Mouse (Mus musculus): ENCODE measurements around the gene Azin2. TPM values are rescaled to one million over a fixed set of nuclear protein-coding genes. Genes with fewer than 3 reads are reported as not detected.

The Azin2 gene
- polyA plus RNA-seq (2015; fragmentation: Nextera tagmentation; extraction: Ambion mirVana): 6.8 and 10.4 TPM in 2 replicates

- peaks cover 41% of the 10 kb centered on the region for H3K4me1 ChIP-seq (replicated peaks)
- ATAC-seq (replicated peaks; ENCODE audit: insufficient number of reproducible peaks, insufficient read depth, low FRiP score, low read depth): peak; percentile 94
- H3K36me3 ChIP-seq: no peaks in the 10 kb centered on the region
- H3K9me3 ChIP-seq (replicated peaks): no peaks in the 10 kb centered on the region
- H3K9ac ChIP-seq: peak within 1 kb of the TSS; percentile 72
- under 1% methylated on average over 58 of the region's 72 CpGs for WGBS
- peak within 1 kb of the TSS; percentile 87 for H3K4me2 ChIP-seq
- H3K27ac ChIP-seq: peak within 1 kb of the TSS; percentile 25; the same call in 1 of the 2 replicates
- H3K27me3 ChIP-seq: peaks cover 26% of the 10 kb centered on the region
- H3K4me3 ChIP-seq: peak within 1 kb of the TSS; percentile 66
These were observed at the start of gene Azin2 for GRCm38 (mm10) chr4:128962029-128962925. Gene Azin2 (minus strand): TSS chr4:128962442.

DNA sequence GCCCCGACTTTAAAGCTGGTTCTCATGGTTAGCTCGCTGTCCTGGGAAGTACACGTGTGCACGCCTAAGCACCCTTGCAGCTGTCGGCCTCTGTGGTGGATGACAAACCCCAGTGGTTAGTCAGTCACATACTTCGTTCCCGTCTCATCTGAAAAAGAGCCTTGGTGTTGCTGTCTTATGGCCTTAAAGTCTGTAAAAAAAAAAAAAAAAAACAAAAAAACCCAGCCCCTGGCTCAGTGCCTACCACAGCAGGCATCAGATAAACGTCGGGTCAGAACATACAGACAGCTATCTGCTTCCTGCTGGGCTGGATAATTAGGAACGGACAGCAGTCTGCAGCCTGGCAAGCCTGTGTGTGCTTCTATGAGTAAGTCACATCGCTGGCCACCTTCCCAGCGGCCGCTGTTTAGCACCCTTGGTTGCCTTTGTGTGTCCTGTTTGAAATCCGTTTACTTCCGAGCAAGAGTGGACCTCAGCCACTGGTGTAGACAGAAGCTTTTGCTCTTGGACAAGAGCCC lies 49.4 kb upstream of the Azin2 start:
- H3K36me3 ChIP-seq: peaks cover 35% of the 10 kb centered on the region
- H3K4me3 ChIP-seq: no peak overlapping the region
- H3K4me2 ChIP-seq: no peak overlapping the region
- no peak; the same call in 1 of the 2 replicates for ATAC-seq (replicated peaks; ENCODE audit: insufficient number of reproducible peaks, insufficient read depth, low FRiP score, low read depth)
- H3K4me1 ChIP-seq (replicated peaks): peaks cover 31% of the 10 kb centered on the region
- H3K27me3 ChIP-seq: no peaks in the 10 kb centered on the region
- H3K9ac ChIP-seq: no peak overlapping the region
- H3K9me3 ChIP-seq (replicated peaks): no peaks in the 10 kb centered on the region
- WGBS: 30% methylated on average over 15 of the region's 15 CpGs
- peak overlapping the region; percentile 61 for H3K27ac ChIP-seq

- Histone ChIP-seq H3K4me3 (no peak overlapping the region), H3K4me2 (no peak overlapping the region), H3K27me3 (no peaks in the 10 kb centered on the region), H3K9me3 (replicated peaks) (no peaks in the 10 kb centered on the region), H3K36me3 (peaks cover 45% of the 10 kb centered on the region), H3K4me1 (replicated peaks) (peaks cover 21% of the 10 kb centered on the region), H3K9ac (no peak overlapping the region), H3K27ac (0 out of 2 replicates have a peak overlapping the region, but pooled peaks have one; percentile 7)
- 60% methylated on average over 5 of the region's 5 CpGs for whole genome bisulfite sequencing
- ATAC-seq (replicated peaks; ENCODE audit: insufficient number of reproducible peaks, insufficient read depth, low FRiP score, low read depth): no peak
These were observed 47.3 kb upstream of the Azin2 start for GRCm38 (mm10) chr4:129009521-129009920.

DNA sequence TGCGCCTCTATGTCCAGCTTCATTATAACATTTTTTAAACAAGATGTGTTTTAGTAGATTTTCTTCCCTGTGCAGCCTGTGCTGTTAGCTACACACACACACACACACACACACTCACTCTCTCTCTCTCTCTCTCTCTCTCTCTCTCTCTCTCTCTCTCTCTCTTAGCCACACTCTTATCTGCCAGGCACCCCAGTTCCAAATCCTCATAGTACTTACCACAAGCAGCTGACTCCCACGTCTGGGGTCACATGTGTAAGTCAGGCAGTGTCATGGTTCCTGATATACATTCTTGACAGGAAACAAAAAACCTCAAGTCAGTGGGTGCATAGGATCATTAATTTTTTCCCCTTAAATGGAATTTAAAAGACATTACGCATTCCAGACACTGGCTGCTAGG lies 46.4 kb upstream of the Azin2 start:
- Histone ChIP-seq H3K4me1 (replicated peaks) (peaks cover 21% of the 10 kb centered on the region), H3K9me3 (replicated peaks) (no peaks in the 10 kb centered on the region), H3K36me3 (peaks cover 50% of the 10 kb centered on the region), H3K27ac (no peak overlapping the region), H3K9ac (no peak overlapping the region), H3K4me3 (no peak overlapping the region), H3K27me3 (no peaks in the 10 kb centered on the region), H3K4me2 (no peak overlapping the region)
- 64% methylated on average over 3 of the region's 3 CpGs for WGBS
- no peak for ATAC-seq (replicated peaks; ENCODE audit: insufficient number of reproducible peaks, insufficient read depth, low FRiP score, low read depth)

- H3K4me1 ChIP-seq (replicated peaks): peaks cover 21% of the 10 kb centered on the region
- H3K9ac ChIP-seq: no peak overlapping the region
- WGBS: 82% methylated on average over 12 of the region's 12 CpGs
- H3K27ac ChIP-seq: no peak overlapping the region
- H3K27me3 ChIP-seq: no peaks in the 10 kb centered on the region
- no peak overlapping the region for H3K4me3 ChIP-seq
- no peak overlapping the region for H3K4me2 ChIP-seq
- H3K36me3 ChIP-seq: peaks cover 55% of the 10 kb centered on the region
- ATAC-seq (replicated peaks; ENCODE audit: insufficient number of reproducible peaks, insufficient read depth, low FRiP score, low read depth): no peak
- H3K9me3 ChIP-seq (replicated peaks): no peaks in the 10 kb centered on the region
These were observed 45.8 kb upstream of the Azin2 start for GRCm38 (mm10) chr4:129008006-129008519.

GRCm38 (mm10) chr4:129003720-129004119 lies 41.5 kb upstream of the Azin2 start:
- Histone ChIP-seq H3K27me3 (no peaks in the 10 kb centered on the region), H3K4me3 (no peak overlapping the region), H3K4me1 (replicated peaks) (peaks cover 8% of the 10 kb centered on the region), H3K27ac (no peak overlapping the region), H3K36me3 (peaks cover 77% of the 10 kb centered on the region), H3K4me2 (no peak overlapping the region), H3K9me3 (replicated peaks) (no peaks in the 10 kb centered on the region), H3K9ac (no peak overlapping the region)
- WGBS: 88% methylated on average over 8 of the region's 8 CpGs
- ATAC-seq (replicated peaks; ENCODE audit: insufficient number of reproducible peaks, insufficient read depth, low FRiP score, low read depth): no peak

GRCm38 (mm10) chr4:129000786-129001185 lies 38.5 kb upstream of the Azin2 start:
- H3K9ac ChIP-seq: no peak overlapping the region
- WGBS: 72% methylated on average over 3 of the region's 3 CpGs
- H3K9me3 ChIP-seq (replicated peaks): no peaks in the 10 kb centered on the region
- no peak for ATAC-seq (replicated peaks; ENCODE audit: insufficient number of reproducible peaks, insufficient read depth, low FRiP score, low read depth)
- H3K36me3 ChIP-seq: peaks cover 53% of the 10 kb centered on the region
- no peak overlapping the region for H3K4me2 ChIP-seq
- H3K4me1 ChIP-seq (replicated peaks): peaks cover 37% of the 10 kb centered on the region
- H3K27ac ChIP-seq: no peak overlapping the region
- no peaks in the 10 kb centered on the region for H3K27me3 ChIP-seq
- no peak overlapping the region for H3K4me3 ChIP-seq

- H3K9me3 ChIP-seq (replicated peaks): no peaks in the 10 kb centered on the region
- WGBS: 84% methylated on average over 8 of the region's 8 CpGs
- H3K9ac ChIP-seq: no peak overlapping the region
- H3K36me3 ChIP-seq: peaks cover 39% of the 10 kb centered on the region
- no peak for ATAC-seq (replicated peaks; ENCODE audit: insufficient number of reproducible peaks, insufficient read depth, low FRiP score, low read depth)
- H3K4me2 ChIP-seq: no peak overlapping the region
- no peak overlapping the region for H3K4me3 ChIP-seq
- no peaks in the 10 kb centered on the region for H3K27me3 ChIP-seq
- no peak overlapping the region for H3K27ac ChIP-seq
- peaks cover 56% of the 10 kb centered on the region for H3K4me1 ChIP-seq (replicated peaks)
These were observed 36.2 kb upstream of the Azin2 start for GRCm38 (mm10) chr4:128998401-128998800.

DNA sequence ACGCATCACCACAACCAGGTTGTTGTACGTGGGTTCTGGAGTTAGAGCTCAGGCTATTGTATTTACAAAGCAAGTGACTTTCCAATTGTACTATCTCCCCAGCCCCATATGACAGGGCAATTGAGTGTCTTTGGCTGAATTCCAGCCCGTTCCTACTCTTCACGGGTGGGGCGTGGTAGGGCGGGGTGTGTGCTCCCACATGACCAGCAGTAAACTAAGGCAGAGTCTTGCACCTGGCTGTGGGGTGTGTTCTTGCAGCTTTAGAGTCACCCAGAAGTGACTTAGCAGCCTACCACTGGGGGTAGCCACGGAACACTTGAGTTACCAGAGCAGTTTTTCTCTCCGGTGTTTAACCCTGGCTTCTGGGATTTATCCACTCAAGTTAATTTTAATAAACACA lies 35.0 kb upstream of the Azin2 start:
- ATAC-seq (replicated peaks; ENCODE audit: insufficient number of reproducible peaks, insufficient read depth, low FRiP score, low read depth): no peak
- H3K4me2 ChIP-seq: no peak overlapping the region
- H3K36me3 ChIP-seq: peaks cover 30% of the 10 kb centered on the region
- no peaks in the 10 kb centered on the region for H3K9me3 ChIP-seq (replicated peaks)
- H3K4me1 ChIP-seq (replicated peaks): peaks cover 60% of the 10 kb centered on the region
- no peak overlapping the region for H3K4me3 ChIP-seq
- H3K27me3 ChIP-seq: no peaks in the 10 kb centered on the region
- WGBS: 60% methylated on average over 8 of the region's 8 CpGs
- no peak overlapping the region for H3K9ac ChIP-seq
- no peak overlapping the region for H3K27ac ChIP-seq

- Histone ChIP-seq H3K9ac (peak overlapping the region; percentile 1; the same call in 1 of the 2 replicates), H3K36me3 (peaks cover 14% of the 10 kb centered on the region), H3K4me1 (replicated peaks) (peaks cover 54% of the 10 kb centered on the region), H3K27ac (no peak overlapping the region), H3K4me2 (0 out of 2 replicates have a peak overlapping the region, but pooled peaks have one; percentile 85), H3K4me3 (peak overlapping the region; percentile 88; the same call in 1 of the 2 replicates), H3K27me3 (no peaks in the 10 kb centered on the region), H3K9me3 (replicated peaks) (no peaks in the 10 kb centered on the region)
- ATAC-seq (replicated peaks; ENCODE audit: insufficient number of reproducible peaks, insufficient read depth, low FRiP score, low read depth): no peak
- WGBS: 63% methylated on average over 7 of the region's 7 CpGs
These were observed 33.0 kb upstream of the Azin2 start for GRCm38 (mm10) chr4:128995238-128995637.

GRCm38 (mm10) chr4:128993675-128994074 lies 31.4 kb upstream of the Azin2 start:
- H3K36me3 ChIP-seq: no peaks in the 10 kb centered on the region
- peaks cover 52% of the 10 kb centered on the region for H3K4me1 ChIP-seq (replicated peaks)
- H3K9me3 ChIP-seq (replicated peaks): no peaks in the 10 kb centered on the region
- no peak for ATAC-seq (replicated peaks; ENCODE audit: insufficient number of reproducible peaks, insufficient read depth, low FRiP score, low read depth)
- peak overlapping the region; percentile 87 for H3K27ac ChIP-seq
- peak overlapping the region; percentile 84 for H3K9ac ChIP-seq
- 2% methylated on average over 12 of the region's 12 CpGs for WGBS
- H3K27me3 ChIP-seq: no peaks in the 10 kb centered on the region
- peak overlapping the region; percentile 88 for H3K4me3 ChIP-seq
- peak overlapping the region; percentile 85 for H3K4me2 ChIP-seq

Measured in heart, embryonic 15.5 days (tissue).